Mouse (Mus musculus): Measurements from ENCODE around the gene Ccm2l.

DNA sequence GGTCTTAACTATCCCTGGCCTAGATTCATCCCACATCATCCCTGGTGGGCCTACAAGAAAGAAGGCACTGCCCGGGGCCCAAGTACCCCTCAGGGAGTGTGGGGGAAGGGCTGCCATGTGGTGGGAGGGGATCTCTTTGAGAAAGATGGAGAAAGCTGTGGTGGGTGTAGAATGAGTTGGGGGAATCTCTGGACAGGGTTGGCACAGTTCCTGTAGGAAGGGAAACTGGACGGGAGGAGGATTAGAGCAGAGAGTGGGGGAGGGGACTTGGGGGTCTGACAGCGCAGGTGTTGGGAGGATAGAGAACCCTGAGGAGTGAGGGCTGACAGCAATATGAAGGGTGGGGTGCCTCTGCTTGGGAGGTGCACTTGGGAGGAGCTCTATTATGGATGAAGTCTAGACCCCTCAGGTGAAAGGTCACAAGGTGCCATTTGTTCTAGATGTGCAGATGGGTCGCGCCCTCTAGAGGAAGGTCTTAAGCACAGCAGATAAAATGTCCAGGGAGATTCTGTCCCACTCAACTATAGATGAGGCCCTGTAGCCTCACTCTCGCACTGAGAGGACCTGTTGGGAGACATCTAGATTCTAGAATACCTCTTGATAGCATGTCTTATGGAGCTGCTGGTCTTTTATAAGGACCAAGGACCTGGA, 10.4 kb upstream of the Ccm2l start:
- TF ChIP-seq CTCF (IDR thresholded peaks at IDR 0.05) (peak; percentile 59), POLR2A (IDR thresholded peaks at IDR 0.05; ENCODE audit: insufficient read depth, low read depth, low read length) (no peak)

Measured in heart, adult 2 months (tissue).